Mouse (Mus musculus): ENCODE results near the gene Dgkh.

- no peak for TF ChIP-seq CTCF (IDR thresholded peaks at IDR 0.05; ENCODE audit: low read depth, low read length)
- no peak for TF ChIP-seq POLR2A (IDR thresholded peaks at IDR 0.05; ENCODE audit: borderline replicate concordance, low read depth, low read length)
These were observed 198.9 kb downstream of the Dgkh start for GRCm38 (mm10) chr14:78533701-78534100.
